Mouse (Mus musculus): ENCODE data around the gene Hnf4a.

DNA sequence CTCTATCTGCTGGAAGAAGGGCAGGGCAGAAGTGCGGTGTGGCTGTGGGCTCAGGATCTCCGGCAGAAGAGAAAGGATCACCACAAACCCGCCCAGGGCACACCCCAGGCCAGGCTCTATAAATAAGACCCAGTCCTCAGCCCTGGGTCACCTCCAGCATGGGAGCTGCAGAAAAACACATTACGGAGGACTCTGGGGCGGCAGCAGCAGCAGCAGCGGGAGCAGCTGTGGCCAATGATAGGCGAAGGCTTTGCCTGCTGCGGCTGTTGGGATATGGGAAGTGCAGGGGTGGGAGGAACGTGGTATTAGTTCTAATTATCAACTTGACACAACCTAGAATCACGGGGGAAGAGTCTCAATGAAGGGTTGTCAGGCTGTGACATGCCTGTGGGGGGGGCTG, 47.2 kb upstream of the Hnf4a start:
- TF ChIP-seq CTCF (IDR thresholded peaks at IDR 0.05; ENCODE audit: low read depth), result no peak
- no peak for TF ChIP-seq EP300 (optimal IDR thresholded peaks at IDR 0.05)

All from stomach, postnatal 0 days (tissue).